Mouse (Mus musculus) WW6 (cell line): ENCODE measurements at regions not wholly inside any gene's neighbourhood (a gene's known extent, or its start where the extent isn't known, plus 50 kb on each side); places are given as distances from the start of the nearest gene placed in this dataset.

ENCODE experiments used
- DNase-seq: peaks from one replicate; pipeline ENCODE4 v3.0.0-alpha.2; 2013; ENCODE audit warnings: low read depth, low spot score

GRCm38 (mm10) chr12:44674541-44674940, 345.9 kb downstream of the Nrcam start:
- peak; percentile 11 for DNase-seq

DNA sequence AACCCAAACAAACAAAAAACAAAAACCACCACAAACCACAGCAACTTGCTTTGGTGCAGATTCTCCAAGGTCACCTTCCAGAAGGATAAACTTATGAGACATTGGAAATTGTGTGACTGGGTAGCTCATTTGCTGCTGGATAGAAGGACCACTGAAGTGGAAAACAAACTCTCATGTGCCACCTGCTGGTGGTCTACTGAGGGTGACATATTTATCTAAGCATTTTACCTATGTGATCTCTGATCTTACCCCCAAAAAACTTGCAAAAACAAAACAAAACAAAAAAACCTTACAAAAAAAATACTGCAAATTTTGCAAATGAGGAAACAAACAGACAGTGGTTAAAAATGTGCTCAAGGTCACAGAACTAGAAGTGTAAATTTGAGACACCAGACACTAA, 346.3 kb downstream of the Nrcam start:
- peak; percentile 11 for DNase-seq
